Mouse (Mus musculus) cerebellum, adult 8-10 months (tissue): ENCODE results near the gene Gm5771.
"Not testable (repeated sequence)": the region's sequence is repeated elsewhere in the genome, so short reads cannot be mapped to it uniquely, and the experiment has no call there.

Source experiments
- DNase-seq: peaks from one replicate; pipeline ENCODE4 v3.0.0; 2022

The Gm5771 gene

DNA sequence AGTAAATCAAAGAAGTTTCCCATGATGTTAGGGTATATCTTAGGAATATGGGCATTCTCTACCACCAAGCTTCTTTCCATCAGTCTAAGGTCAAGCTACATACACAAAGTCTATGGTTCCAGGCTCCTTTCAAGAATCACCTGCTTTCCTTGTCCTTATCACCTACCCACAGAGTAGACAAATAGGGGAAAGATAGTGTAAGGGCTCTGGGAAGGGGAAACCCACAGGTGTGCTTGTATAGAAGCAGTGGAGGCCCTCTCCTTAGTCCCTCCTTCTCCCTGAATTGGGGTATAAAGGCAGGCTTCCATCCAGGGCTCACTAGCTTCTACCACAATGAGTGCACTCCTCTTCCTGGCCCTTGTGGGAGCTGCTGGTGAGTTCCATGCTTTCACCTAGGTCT, at the start of gene Gm5771:
Gene Gm5771 (plus strand): TSS at position 301 of the 400 bp plus-strand sequence.
- not testable (repeated sequence) for DNase-seq

DNA sequence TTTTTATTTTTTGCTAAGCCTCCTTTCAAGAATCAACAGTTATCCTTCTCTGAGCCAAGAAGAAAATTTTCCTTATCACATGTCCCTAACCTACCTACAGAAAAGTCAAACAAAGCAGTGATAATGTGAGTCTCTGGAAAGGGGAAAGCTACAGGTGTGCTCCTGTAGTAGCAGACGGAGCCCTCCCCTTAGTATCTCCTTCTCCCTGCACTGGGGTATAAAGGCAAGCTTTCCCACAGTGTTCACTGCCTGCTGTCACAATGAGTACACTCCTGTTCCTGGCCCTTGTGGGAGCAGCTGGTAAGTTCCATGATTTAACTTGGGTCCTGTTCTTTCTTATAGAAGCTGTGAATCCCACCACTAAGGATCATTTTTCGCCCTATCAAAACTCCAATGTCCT, 38.2 kb upstream of the Gm5771 start, which contains the start of gene Try10:
Gene Try10 (plus strand): TSS at position 174 of the 400 bp plus-strand sequence.
- no peak for DNase-seq

DNA sequence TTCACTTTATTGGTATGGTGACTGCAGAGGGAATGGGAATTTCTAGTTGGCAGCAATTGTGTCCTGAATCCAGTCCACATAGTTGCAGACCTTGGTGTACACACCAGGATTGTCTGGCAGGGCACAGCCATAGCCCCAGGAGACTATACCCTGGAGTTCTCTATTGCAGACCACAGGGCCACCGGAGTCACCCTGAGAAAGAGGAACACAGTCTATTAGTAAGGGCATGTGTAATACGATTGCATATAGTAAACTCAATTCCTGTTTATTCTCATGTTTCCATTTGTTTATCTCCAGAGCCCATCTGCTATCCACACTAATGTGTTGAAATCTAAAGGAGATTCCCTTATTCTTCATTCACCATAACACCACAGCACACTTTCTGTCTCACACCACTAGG, 18.4 kb upstream of the Gm5771 start:
- not testable (repeated sequence) for DNase-seq

DNA sequence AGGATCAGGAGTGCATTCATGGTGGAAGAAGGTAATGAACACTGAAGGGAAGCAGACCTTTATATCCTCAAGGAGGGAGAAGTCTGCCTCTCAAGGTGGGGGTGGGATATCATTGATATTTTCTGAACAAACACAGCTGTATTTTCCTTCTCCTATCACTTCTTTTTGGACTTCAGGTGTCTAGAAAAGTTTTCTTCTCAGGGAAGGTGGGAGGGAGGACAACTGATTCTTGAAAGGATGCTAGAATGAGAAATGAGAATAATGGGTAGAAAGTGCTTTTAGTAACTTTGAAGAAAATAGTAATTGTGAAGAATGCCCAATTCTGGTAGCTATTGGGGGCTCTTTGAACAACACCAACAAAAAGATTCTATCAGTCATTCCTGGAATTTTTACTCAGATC, 14.6 kb upstream of the Gm5771 start, which contains the start of gene Prss3:
Gene Prss3 (minus strand): TSS at position 101 of the 400 bp plus-strand sequence.
- DNase-seq = not testable (repeated sequence)

DNA sequence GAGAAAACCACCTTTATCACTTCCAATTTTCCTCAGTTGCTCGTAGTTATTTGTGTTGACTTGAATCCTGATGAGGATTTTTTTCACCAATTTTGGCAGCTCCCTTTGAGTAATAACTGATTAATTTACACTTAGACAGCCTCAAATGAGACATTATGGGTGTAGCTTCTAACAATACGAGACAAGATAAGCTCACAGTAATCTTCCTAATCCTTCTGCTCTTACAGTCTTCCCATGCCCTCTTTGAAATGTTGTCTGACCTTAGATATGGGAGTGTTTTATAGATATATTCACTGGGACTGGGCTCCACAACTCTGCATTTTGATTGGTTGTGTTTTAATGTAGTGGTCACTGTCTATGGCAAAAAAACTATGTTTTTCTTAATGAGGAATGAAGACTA, 5.4 kb upstream of the Gm5771 start:
- no peak for DNase-seq

DNA sequence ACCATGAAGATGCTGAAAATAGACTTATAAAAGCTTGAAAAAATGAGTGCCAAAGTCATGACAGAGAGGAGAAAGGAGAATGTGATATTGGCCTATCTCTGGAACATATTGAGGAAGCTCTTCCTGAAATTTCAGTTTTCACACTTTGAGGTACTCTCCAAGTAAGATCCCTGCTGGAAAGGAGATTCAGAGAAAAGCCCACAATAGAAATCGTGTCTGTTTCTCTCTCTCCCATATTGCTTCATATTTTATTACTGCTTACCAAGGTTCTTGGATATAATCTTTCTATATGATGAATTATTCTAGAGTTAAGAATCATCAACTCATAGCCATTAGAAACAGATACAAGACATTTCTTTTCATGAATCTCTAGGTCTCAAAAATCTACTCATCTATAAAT, 516 bp upstream of the Gm5771 start:
- DNase-seq = not testable (repeated sequence)

DNA sequence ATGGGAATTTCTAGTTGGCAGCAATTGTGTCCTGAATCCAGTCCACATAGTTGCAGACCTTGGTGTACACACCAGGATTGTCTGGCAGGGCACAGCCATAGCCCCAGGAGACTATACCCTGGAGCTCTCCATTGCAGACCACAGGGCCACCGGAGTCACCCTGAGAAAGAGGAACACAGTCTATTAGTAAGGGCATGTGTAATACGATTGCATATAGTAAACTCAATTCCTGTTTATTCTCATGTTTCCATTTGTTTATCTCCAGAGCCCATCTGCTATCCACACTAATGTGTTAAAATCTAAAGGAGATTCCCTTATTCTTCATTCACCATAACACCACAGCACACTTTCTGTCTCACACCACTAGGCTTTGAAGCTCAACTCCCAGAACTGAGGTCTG, 50.1 kb downstream of the Gm5771 start:
- not testable (repeated sequence) for DNase-seq

DNA sequence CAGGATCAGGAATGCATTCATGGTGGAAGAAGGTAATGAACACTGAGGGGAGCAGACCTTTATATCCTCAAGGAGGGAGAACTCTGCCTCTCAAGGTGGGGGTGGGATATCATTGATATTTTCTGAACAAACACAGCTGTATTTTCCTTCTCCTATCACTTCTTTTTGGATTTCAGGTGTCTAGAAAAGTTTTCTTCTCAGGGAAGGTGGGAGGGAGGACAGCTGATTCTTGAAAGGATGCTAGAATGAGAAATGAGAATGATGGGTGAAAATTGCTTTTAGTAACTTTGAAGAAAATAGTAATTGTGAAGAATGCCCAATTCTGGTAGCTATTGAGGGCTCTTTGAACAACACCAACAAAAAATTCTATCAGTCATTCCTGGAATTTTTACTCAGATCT, 53.9 kb downstream of the Gm5771 start, which contains the start of gene Gm10334:
Gene Gm10334 (minus strand): TSS at position 101 of the 400 bp plus-strand sequence.
- DNase-seq = not testable (repeated sequence)
